Mouse (Mus musculus) lung, embryonic 16.5 days (tissue): Measurements from ENCODE around the gene Cdk5r2. TPM values are rescaled to one million over a fixed set of nuclear protein-coding genes. Genes with fewer than 3 reads are reported as not detected.

Experiments
- ATAC-seq: fragments of 200-750 bp; cut with Nextera tagmentation; 2 replicates; pipeline ENCODE4 v1.8.0; 2017; ENCODE audit warnings: low read depth, mild to moderate bottlenecking, moderate library complexity
- H3K27ac ChIP-seq: fragments of 300-500 bp; sonication (generic); 2 replicates; pipeline ENCODE4 v1.5.1; 2014; ENCODE audit warnings: mild to moderate bottlenecking, control low read depth, low read length
- H3K27me3 ChIP-seq: fragments of 300-500 bp; sonication (generic); 2 replicates; pipeline ENCODE4 v1.6.1; 2014; ENCODE audit warnings: low read depth, low read length, mixed read lengths; ENCODE audit not compliant: control insufficient read depth, insufficient read depth
- H3K36me3 ChIP-seq: fragments of 300-500 bp; sonication (generic); 2 replicates; pipeline ENCODE4 v1.6.1; 2014; ENCODE audit warnings: low read length; ENCODE audit not compliant: control insufficient read depth, insufficient read depth
- H3K4me1 ChIP-seq: fragments of 300-500 bp; sonication (generic); replicated peaks from 2 replicates; pipeline ENCODE4 v1.6.1; 2014; ENCODE audit warnings: low read length, mixed read lengths; ENCODE audit not compliant: control insufficient read depth, insufficient read depth
- H3K4me2 ChIP-seq: fragments of 300-500 bp; sonication (generic); 2 replicates; pipeline ENCODE4 v1.6.1; 2014; ENCODE audit warnings: low read depth, low read length, control low read depth
- H3K4me3 ChIP-seq: fragments of 300-500 bp; sonication (generic); 2 replicates; pipeline ENCODE4 v1.5.1; 2014; ENCODE audit warnings: mild to moderate bottlenecking, low read length, control low read depth
- H3K9ac ChIP-seq: fragments of 300-500 bp; sonication (generic); 2 replicates; pipeline ENCODE4 v1.6.1; 2014; ENCODE audit warnings: low read length, control low read depth
- H3K9me3 ChIP-seq: fragments of 300-500 bp; sonication (generic); 2 replicates; pipeline ENCODE4 v1.6.1; 2016; ENCODE audit warnings: low read length; ENCODE audit not compliant: control insufficient read depth
- WGBS: fragments of 180-500 bp; shearing (Covaris S2); extraction: QIAGEN DNeasy Blood & Tissue Kit; methylation state at CpG from one replicate; pipeline ENCODE4 v1.1.7; 2014; 5-methylcytosine and 5-hydroxymethylcytosine counted together
- polyA plus RNA-seq: library from polyadenylated mRNA; unstranded; fragments of >200 nt; fragmentation: Nextera tagmentation; extraction: Ambion mirVana; gene quantifications from 2 replicates; pipeline ENCODE4 v1.2.1, GENCODE M21; 2015

Cdk5r2 gene
- polyA plus RNA-seq, 1 experiment from 2014 or later = not detected

GRCm38 (mm10) chr1:74857677-74858076, 2.9 kb downstream of the Cdk5r2 start:
- Histone ChIP-seq H3K27me3 (peaks cover 70% of the 10 kb centered on the region), H3K9ac (no peak overlapping the region), H3K4me1 (peaks cover 6% of the 10 kb centered on the region), H3K36me3 (no peaks in the 10 kb centered on the region), H3K4me3 (peak overlapping the region; percentile 38; the same call in 1 of the 2 replicates), H3K9me3 (no peaks in the 10 kb centered on the region), H3K27ac (no peak overlapping the region), H3K4me2 (peak overlapping the region; percentile 49; the same call in 1 of the 2 replicates)
- ATAC-seq = no peak
- 11% methylated on average over 4 of the region's 4 CpGs for WGBS

- peak; percentile 56; the same call in 1 of the 2 replicates for ATAC-seq
- H3K27me3 ChIP-seq = peaks cover 64% of the 10 kb centered on the region
- H3K4me3 ChIP-seq = peak overlapping the region; percentile 38
- H3K4me1 ChIP-seq = peaks cover 6% of the 10 kb centered on the region
- WGBS = under 1% methylated on average over 29 of the region's 29 CpGs
- H3K9me3 ChIP-seq = no peaks in the 10 kb centered on the region
- H3K36me3 ChIP-seq = no peaks in the 10 kb centered on the region
- no peak overlapping the region for H3K27ac ChIP-seq
- H3K4me2 ChIP-seq = peak overlapping the region; percentile 49
- no peak overlapping the region for H3K9ac ChIP-seq
Observed at GRCm38 (mm10) chr1:74858171-74858719, 3.5 kb downstream of the Cdk5r2 start.

- no peak for ATAC-seq
- Histone ChIP-seq H3K4me1 (peaks cover 6% of the 10 kb centered on the region), H3K27me3 (peaks cover 61% of the 10 kb centered on the region), H3K9ac (no peak overlapping the region), H3K4me2 (peak overlapping the region; percentile 49), H3K4me3 (peak overlapping the region; percentile 38), H3K9me3 (no peaks in the 10 kb centered on the region), H3K27ac (no peak overlapping the region), H3K36me3 (no peaks in the 10 kb centered on the region)
- WGBS = 9% methylated on average over 16 of the region's 16 CpGs
Observed at GRCm38 (mm10) chr1:74858805-74859204, 4.1 kb downstream of the Cdk5r2 start.

GRCm38 (mm10) chr1:74859223-74859984, 4.7 kb downstream of the Cdk5r2 start:
- no peak overlapping the region for H3K27ac ChIP-seq
- peaks cover 55% of the 10 kb centered on the region for H3K27me3 ChIP-seq
- ATAC-seq = no peak
- H3K9ac ChIP-seq = no peak overlapping the region
- 34% methylated on average over 6 of the region's 6 CpGs for WGBS
- H3K4me2 ChIP-seq = no peak overlapping the region
- no peak overlapping the region for H3K4me3 ChIP-seq
- H3K4me1 ChIP-seq = peaks cover 6% of the 10 kb centered on the region
- no peaks in the 10 kb centered on the region for H3K36me3 ChIP-seq
- no peaks in the 10 kb centered on the region for H3K9me3 ChIP-seq

GRCm38 (mm10) chr1:74861783-74862182, 7.0 kb downstream of the Cdk5r2 start:
- Histone ChIP-seq H3K36me3 (no peaks in the 10 kb centered on the region), H3K27me3 (peaks cover 33% of the 10 kb centered on the region), H3K9me3 (no peaks in the 10 kb centered on the region), H3K4me1 (no peaks in the 10 kb centered on the region; the same call in 1 of the 2 replicates), H3K4me2 (no peak overlapping the region), H3K9ac (no peak overlapping the region), H3K27ac (no peak overlapping the region), H3K4me3 (no peak overlapping the region)
- ATAC-seq = no peak

GRCm38 (mm10) chr1:74872218-74872617, 17.5 kb downstream of the Cdk5r2 start:
- H3K4me3 ChIP-seq = no peak overlapping the region
- H3K36me3 ChIP-seq = no peaks in the 10 kb centered on the region
- H3K27ac ChIP-seq = no peak overlapping the region
- H3K4me2 ChIP-seq = no peak overlapping the region
- H3K9ac ChIP-seq = no peak overlapping the region
- H3K4me1 ChIP-seq = no peaks in the 10 kb centered on the region
- WGBS = 56% methylated on average over 2 of the region's 2 CpGs
- ATAC-seq = no peak
- H3K27me3 ChIP-seq = no peaks in the 10 kb centered on the region
- no peaks in the 10 kb centered on the region for H3K9me3 ChIP-seq

- no peaks in the 10 kb centered on the region for H3K4me1 ChIP-seq
- no peak overlapping the region for H3K9ac ChIP-seq
- no peak for ATAC-seq
- H3K27me3 ChIP-seq = peaks cover 24% of the 10 kb centered on the region
- no peak overlapping the region for H3K4me2 ChIP-seq
- H3K4me3 ChIP-seq = no peak overlapping the region
- H3K36me3 ChIP-seq = no peaks in the 10 kb centered on the region
- H3K27ac ChIP-seq = no peak overlapping the region
- 44% methylated on average over 3 of the region's 3 CpGs for WGBS
- no peaks in the 10 kb centered on the region for H3K9me3 ChIP-seq
Observed at GRCm38 (mm10) chr1:74877199-74877598, 22.5 kb downstream of the Cdk5r2 start.

- H3K36me3 ChIP-seq = no peaks in the 10 kb centered on the region
- peaks cover 60% of the 10 kb centered on the region for H3K27me3 ChIP-seq
- no peak overlapping the region for H3K4me2 ChIP-seq
- H3K4me3 ChIP-seq = no peak overlapping the region
- H3K4me1 ChIP-seq = peaks cover 15% of the 10 kb centered on the region
- ATAC-seq = no peak
- H3K9ac ChIP-seq = no peak overlapping the region
- no peaks in the 10 kb centered on the region for H3K9me3 ChIP-seq
- WGBS = 2% methylated on average over 18 of the region's 18 CpGs
- H3K27ac ChIP-seq = no peak overlapping the region
Observed at GRCm38 (mm10) chr1:74880785-74881360, 26.1 kb downstream of the Cdk5r2 start.

- peaks cover 72% of the 10 kb centered on the region for H3K27me3 ChIP-seq
- H3K4me2 ChIP-seq = peak overlapping the region; percentile 47
- H3K9me3 ChIP-seq = no peaks in the 10 kb centered on the region
- H3K27ac ChIP-seq = no peak overlapping the region
- no peak overlapping the region for H3K9ac ChIP-seq
- WGBS = under 1% methylated on average over 51 of the region's 74 CpGs
- peaks cover 16% of the 10 kb centered on the region for H3K4me1 ChIP-seq
- H3K4me3 ChIP-seq = peak overlapping the region; percentile 33
- ATAC-seq = no peak; the same call in 1 of the 2 replicates
- no peaks in the 10 kb centered on the region for H3K36me3 ChIP-seq
Observed at GRCm38 (mm10) chr1:74882055-74882734, 27.5 kb downstream of the Cdk5r2 start.
